Mouse (Mus musculus) cerebellum, postnatal 36 days (tissue): ENCODE results near the gene Sft2d2.

Source experiments
- DNase-seq, 2 experiments: peaks; one replicate each; pipeline ENCODE4 v3.0.0; 2021 to 2022; ENCODE audit warnings: mixed read lengths in 2 of 2

Sft2d2 gene

DNA sequence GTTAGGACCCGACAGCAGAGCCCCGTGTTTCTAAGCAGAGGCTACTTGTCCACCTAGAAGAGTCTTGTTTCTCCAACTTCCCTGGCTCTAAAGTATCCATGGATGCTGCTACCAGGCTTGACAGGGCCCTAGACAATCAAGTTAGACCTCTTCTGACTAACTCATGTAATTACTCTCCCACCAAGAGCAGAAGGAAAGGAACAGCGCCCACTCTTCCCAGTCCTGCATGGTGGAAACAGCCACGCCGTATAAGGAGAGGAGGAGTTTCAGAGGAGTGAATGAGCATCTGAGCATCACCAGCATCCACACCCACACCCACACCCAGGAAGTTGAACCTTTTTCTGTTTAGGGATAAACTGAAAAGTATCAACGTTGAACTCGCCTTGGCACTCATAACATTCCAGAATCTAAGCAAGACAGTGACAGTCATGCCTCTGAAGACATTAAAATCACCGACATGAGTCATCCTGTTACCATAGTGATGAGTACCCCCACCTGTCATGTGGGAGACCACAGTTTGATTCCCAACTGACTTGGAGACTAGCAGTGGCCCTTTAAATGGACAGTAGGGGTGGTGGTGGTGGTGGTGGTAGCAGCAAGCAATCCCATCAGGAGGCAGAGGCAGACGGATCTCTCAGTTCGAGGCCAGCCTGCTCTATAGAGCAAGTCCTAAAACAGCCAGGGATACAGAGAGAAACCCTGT is 3.5 kb downstream of the Sft2d2 start:
- no peak for DNase-seq

DNA sequence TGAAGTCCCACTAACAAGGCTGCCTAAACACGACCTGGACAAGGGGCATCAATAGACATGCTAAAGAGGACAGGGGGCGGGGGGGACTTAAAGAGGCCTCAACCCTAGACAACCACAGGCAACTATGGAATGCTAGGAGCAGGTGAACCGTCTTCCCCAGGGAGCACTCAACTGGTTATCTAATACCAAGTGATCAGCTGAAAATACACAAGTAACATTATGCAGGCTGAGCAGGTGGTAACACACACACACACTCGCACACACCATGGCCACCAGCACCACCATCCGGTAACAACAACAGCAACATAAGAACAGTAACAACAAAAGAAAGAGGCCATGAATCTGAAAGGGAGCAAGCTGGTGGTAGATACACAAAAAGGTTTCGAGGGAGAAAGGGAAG is 4.2 kb downstream of the Sft2d2 start:
- no peak for DNase-seq

DNA sequence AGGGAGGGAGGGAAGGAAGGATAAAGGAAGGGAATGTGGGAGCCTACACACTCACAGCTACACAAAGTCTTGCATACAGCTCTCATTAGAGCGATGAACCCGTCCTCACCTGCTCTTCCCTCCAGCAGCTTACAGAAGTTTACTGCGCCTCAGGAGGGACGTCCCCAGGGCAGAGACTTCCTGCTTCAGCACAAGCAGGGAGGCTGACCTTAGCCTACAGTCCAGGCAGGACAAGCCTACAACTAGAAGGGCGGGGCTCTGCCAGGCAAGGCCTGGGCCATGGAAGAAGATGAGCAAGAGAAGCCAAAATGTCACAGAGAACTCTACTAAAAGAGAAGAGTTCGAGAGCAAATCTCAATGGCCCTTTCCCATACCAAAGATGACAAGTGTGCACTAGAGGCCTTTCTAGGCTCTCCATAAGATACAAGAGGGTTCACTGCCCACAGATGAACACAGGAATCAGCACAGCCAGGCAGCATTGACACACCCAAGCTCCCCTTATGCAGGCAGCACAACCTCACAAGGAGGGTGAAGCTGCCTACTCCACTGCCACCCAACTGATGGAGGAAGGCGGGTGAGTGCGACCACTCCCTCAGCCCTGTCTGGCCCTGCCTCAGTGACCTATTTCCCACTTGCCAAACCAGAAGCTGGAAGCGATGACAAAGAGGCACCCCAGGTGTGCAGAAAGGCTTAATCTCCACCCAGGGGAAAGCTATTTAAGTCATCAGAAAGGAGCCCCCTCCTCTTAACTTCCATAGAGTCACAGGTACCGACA is 5.2 kb downstream of the Sft2d2 start:
- DNase-seq = no peak

DNA sequence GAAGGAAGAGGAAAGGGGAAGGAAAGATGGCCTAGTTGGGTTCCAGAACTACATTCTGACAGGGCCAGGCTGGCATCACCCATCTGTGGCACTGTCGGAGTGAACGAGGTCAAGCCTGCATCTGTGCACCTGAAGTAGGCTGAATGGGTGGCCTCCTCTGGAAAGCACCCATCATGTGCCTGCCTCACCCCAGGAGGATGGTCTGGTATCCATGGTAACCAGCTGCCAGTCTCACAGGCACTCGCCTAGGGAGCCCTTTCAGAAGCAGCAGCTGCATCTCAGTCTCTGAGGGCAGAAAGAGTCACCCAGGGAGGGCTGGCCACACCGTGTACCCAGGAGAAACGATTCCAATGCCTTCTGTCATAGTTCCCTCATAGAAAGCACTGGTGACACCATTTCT is 6.9 kb downstream of the Sft2d2 start:
- DNase-seq = no peak

DNA sequence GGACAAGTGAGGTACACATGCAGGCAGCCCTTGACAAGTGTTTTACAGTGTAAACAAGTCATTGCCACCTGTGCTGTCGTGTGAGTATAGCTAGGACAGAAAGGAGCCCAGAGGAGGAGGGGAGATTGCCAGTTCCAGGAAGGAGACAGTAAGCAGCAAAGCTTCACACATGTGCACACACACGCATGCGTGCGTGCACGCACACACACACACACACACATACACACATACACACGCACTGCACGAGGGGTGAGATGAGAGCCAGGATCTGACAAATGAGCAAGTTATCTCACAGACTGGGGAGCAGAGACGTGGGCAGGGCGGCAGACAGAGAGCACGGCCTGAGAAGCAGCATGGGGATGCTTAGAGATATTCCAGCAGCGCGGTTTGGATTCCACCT is 7.7 kb downstream of the Sft2d2 start:
- DNase-seq = no peak

DNA sequence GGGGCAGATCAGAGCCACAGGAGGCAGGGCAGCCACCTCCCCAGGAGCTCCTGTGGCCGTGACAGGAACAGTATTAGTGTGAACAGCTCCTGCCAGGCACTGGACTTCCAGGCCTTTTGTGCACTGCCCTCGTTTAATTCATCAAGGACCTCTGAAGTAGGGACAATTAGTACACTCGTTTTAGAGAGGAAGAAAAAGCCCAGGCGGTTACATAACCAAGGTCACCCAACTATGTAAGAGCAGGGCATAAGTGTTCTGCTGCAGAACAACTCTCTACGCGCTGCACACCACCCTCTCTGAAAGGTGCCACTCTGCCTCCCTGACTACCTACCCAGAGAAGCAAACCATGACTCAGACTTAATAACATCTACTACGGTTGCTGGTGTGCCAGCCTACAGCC is 9.1 kb downstream of the Sft2d2 start:
- no peak for DNase-seq

DNA sequence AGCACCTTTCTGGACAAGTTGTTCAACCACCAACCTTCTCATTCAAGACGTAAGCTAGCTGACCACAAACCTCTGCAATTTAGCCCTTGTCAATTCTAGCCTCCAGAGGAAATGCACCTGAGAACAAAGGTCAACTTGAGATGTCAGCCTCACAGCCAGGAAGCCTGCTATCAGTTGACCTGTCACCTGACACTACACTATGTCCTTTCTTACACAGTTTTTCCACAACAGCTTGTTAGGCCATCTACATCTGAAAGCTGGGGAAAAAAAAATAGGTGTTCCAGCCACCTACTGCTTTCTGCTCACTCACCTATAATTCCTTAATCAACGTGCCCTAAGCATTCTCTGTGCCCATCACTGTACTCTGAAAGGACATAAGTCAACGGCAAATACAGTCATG is 10.1 kb downstream of the Sft2d2 start:
- no peak for DNase-seq

DNA sequence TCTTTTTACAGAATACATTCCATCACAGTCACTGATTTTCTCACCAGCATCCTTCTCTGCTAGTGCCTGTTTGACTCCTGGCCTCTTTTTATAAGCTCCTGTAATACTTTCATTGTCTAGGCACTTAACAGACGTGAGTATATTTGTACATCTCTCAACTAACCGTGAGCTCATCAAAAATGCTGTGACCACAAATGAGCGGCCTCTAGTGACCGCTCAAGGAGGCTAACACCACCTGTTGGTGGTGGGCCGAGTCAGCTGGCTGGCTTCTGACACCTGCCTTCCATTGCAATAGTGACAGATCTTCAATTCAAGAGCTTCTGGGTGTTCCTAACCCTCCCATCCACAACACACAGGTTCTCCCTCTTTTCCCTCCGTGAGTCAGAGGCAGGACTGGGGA is 10.8 kb downstream of the Sft2d2 start:
- no peak for DNase-seq

DNA sequence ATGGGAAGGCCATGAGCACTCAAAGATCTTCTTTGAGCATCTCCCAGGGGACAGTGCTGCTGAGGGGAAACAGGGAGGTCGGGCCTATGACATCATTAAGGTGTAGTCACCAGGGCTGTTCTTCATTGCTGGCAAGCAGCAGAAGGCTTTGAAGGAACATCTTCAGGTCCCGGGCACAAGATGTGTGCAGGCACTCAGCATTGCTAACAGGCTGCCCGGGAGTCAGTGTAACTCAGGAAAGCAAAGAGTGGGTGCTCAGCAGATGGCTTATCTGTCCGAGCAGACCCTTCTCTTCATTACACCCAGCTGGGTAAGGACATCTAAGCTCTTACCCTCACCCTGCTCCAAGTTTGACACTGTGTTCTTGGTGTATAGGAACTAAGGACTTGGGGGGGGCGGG is 14.9 kb downstream of the Sft2d2 start:
- DNase-seq = no peak

DNA sequence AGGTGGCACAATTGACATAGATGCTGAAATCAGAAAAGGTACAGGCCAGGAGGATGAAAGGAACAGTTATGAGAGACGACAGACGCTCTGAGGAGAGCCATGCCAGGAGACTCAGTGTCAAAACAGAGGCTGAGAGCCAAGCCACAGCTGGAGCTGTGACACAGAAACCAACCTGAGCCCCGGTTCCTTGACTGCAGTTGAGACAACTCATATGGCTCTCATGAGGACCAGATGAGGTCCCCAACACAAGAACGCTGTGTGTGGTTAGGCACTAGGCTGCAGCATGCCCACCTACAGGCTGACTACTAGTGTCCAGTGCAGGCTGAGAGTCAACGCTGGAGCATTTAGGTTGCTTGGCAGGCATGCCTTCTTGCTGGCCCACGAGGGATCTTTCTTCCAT is 16.2 kb downstream of the Sft2d2 start:
- DNase-seq = no peak

DNA sequence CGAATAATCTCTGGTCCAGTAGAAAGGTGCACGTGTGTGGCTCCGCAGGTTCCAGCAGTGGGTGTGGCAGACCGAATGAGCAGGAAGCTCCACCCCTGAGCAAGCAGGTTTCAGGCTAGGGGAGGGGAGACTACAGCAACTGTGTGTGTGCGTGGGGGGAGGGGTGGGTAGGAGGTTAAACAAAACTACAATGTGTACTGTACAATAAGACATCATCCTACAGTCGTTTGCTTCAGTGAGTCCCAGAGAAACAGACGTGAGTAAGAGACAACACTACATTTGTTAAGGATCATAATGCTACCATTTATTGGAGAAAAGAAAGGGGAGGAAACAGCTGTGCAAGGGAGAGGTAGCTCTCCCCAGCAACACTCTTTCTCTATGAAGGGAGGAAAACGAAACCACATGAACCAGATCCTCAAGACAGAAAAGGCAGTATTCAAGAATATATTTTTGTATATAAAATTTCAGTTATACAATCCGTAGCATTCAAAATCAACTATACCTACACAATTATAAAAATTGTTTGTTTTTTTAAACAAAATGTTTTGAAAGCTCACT is 20.1 kb downstream of the Sft2d2 start:
- no peak for DNase-seq

DNA sequence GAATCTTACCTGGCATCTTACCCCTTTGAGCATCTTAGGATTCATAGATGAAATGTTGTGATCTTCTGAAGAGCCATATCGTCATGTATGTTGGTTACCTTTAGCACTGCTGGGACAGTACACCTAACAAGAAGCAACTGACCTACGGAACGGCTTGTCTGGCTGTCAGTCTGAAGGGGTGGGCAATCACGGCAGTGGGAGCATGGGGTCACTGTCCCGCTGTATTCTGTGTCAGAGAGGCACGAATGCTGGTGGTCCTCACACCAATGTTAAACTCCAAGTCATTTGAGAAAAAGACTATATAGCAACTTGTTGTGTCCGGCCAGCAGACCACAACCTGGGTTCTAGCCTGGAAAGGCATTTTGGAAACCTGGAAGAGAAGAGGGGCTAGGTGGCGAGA is 23.0 kb downstream of the Sft2d2 start:
- no peak for DNase-seq

DNA sequence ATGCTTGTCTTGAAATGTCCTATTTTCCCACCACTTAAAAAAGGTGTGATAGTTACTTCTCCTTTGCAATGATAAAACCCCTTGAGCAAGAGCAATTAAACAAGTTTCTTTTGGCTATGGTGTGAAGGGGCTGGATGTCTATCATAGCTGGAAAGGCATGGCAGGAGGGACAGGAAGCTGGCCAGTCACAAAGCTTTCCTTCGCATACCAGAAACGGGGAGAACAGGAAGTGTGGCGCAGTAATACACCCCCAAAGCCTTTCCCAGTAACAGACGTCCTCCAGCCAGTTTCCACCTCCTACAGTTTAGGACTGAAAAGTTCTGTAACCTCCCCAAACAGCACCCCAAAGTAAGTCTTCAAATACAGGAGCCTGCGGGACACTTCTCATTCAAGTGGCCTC is 24.1 kb downstream of the Sft2d2 start:
- DNase-seq = no peak

DNA sequence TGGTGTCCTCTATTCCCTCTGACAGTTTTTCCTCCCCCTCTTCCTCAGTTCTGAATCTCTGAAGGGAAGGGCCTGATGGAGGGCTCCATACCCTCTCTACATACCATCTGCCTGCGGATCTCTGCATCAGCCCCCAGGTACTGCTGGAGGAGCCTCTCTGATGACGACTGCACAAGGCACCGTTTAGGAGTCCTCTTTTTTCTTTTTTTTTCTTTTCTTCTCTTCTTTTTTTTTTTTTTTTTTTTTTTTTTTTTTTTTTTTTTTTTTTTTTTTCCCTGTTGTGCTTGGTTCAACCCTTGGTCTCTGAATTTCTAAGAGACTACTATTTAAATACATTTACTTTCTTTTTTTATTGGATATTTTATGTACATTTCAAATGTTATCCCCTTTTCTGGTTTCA is 24.8 kb downstream of the Sft2d2 start:
- no peak for DNase-seq

DNA sequence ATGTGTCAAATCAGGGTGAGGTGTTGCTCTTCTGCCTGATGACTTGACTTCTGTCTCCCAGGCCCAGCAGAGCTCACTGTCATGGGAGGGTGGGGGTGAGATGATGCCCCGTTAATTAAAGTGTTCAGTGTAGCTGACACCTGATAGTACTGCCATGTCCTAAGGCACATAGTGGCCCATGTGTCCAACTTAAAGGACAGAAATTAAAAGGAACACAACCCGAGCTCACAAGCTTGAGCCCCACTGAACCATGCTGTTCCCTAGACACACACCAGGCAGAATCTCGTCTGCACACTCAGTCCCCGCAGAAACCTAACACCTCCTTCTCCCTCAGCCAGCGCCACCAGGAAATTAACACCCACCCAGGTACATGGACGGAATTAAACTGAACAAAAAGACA is 29.3 kb downstream of the Sft2d2 start:
- DNase-seq = no peak

DNA sequence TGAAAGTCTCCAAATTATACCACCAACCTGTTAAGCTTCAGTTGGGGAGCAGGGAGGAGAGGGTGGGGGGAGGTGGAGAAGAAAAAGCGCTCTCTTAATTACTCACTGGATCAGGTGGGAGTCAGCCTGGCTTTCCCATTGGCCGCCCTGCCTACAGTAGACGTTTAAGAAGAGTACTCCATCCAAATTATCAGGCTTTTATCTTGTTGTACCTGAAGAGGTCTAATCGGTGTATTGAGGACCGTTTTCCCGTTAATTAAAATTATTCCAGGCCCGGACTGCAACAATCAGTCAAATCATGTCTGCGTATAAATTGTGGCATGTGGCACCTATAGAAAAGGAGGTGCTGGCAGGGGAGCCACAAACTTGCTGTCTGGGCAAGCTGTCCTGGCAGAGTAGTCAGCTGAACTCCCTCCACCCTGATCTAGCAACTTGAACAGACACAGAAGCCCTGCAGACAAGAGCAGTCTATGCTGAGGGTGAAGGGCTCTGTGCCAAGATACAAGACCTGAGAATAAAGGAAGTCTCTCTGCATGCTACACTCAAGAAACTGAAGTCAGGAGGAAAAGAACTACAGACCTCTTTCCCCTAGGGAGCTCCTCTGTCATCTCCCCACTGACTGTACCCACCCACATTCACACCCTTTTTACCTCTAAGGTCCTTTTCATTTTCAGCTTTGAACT is 33.4 kb downstream of the Sft2d2 start, which contains the start of gene Tbx19:
Tbx19 (minus strand) TSS at position 51 of the 683 bp plus-strand sequence.
- no peak for DNase-seq

DNA sequence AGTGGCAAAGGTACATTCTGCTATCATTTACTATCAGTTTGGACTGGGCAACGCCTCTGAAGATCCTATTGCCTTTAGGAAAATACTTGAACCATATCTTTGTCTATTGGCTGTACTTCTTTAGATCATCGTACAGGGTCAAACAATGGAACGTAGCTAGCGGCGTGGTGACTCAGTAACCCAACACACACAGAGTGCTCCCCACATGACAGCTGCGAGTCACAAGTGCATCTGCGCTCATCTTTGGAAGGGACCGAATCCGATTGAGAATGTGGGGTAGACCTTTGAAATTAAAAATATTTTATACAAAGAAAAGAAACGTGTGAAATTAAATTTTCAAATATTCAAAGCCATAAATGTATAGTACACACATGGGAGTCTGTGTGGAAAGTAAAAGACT is 35.4 kb downstream of the Sft2d2 start:
- DNase-seq = no peak

DNA sequence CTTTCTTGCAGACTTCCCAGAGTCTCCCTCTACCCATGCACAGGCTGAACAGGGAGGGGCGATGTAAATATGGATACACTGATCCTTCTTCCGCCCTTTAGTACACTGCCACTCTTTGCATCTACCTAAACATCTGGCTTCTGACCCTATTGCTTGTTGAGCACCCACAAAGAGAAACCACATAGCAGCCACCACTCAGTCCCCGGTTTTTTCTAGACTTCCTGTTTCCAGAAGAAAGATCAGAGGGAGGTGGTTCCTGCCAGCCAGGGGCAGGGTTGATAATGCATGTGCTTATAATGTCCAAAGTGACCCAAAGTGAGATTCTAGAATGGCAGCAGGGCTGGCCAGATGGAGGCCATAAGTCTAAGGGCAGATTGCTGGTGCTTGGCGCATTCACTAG is 40.1 kb downstream of the Sft2d2 start:
- no peak for DNase-seq

DNA sequence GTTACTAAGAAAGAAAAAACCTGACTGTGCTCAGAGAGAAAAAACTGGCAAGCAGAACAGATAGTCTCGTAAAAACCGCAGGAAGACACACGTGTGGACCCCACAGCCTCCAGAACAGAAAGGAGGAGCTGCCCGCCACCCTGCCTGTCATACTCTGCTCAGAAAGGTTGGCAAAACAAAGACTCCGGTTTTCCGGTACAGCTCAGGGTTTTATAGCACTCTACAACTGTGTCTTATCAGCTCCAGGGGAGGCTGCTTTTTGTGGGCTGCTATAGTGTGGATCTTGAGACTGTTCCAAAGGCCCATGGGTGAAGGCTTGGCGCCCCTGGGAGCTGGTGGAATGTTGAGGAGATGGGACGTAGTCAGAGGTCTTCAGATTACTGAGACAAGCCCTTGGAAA is 43.0 kb downstream of the Sft2d2 start:
- no peak for DNase-seq

DNA sequence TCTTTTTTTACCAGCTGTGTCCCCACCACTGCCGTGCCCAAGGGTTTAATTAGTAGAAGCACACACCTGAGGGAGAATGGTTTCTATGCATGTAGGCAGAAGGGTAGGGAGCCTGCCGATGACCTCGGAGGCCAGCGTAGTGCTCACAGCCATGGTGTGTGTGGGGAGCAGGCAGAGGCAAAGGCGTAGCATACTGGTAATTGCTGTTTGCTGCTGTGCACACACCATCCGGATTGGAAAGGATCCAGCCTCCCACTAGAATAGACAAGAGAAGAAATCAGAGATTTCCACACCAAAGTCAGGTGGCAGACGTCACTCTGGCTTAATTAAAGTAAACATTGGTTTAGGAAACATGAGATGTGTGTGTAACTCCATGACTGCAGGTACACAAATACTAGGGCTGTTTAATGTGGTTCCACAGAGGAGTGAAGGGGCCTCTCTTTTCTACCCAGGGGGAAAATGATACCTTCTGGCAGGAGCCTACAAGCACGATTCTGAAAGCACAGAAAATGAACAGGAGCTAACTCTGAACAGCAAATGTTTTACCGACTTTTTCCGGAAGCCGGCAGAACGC is 51.8 kb downstream of the Sft2d2 start:
- no peak for DNase-seq

DNA sequence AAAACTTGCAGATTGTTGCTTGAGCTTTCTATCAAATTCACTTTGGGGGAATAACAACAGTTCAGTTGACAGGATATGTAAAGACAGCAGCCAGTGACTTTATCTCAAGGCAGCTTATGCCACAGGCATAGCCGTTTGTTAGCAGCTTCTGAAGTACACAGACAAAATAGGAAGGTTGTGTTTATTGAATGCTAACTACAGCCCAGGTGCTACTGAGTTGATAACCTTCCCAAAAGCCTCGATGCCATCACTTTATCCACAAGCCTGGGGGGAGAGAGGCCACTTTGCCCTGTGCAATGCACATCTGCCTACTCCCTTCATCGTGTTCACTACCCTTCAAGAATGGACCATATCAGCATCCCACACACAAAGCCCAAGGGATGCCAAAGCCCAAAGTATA is 54.0 kb downstream of the Sft2d2 start:
- DNase-seq = no peak

DNA sequence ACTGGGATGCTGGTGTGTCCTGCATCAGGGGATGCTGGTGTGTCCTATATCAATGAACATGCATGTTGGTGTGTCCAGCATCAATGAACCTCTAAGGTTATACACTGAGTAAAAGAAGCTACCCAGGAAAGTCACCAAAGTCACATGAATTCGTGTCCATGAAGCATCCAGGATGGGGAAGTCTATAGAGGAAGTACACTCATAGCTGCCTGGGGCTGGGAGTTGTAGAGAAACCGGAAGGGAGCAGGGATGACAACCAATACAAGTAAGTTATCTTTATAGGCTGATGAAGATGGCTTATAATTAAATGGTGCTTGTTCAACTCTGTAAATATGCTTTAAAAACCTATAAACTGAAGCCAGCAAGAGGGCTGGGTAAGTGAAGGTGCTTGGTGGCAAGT is 60.4 kb downstream of the Sft2d2 start:
- no peak for DNase-seq

DNA sequence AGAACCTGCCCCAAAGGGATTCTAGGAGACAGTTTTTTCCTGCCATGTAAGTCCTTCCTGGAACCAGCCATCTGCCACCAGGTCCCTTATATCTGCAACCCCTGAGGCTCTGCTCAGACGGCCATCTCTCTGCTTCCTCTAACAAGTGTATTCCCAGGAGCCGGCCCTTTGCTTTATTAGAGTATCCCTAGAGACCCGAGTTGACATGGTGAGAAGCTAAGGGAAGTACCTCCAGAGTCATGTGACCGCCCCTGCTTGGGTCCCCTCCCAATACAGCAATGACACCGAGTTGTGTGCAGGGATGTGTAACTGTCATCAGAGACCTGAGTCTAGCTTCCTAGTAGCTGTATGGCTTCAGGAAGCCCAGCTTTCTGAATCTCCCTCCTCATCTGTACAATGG is 61.0 kb downstream of the Sft2d2 start:
- DNase-seq = no peak
